Mouse (Mus musculus) cerebral cortex, adult 2 months (tissue): Measurements from ENCODE around the gene Itgb7.

Experiments used
- WGBS: fragments of 180-500 bp; shearing (Covaris S2); methylation state at CpG from one replicate; pipeline ENCODE4 v1.1.7; 2018; 5-methylcytosine and 5-hydroxymethylcytosine counted together

The Itgb7 gene

GRCm38 (mm10) chr15:102248812-102249191, 17.1 kb upstream of the Itgb7 start:
- WGBS, result 45% methylated on average over 3 of the region's 3 CpGs

DNA sequence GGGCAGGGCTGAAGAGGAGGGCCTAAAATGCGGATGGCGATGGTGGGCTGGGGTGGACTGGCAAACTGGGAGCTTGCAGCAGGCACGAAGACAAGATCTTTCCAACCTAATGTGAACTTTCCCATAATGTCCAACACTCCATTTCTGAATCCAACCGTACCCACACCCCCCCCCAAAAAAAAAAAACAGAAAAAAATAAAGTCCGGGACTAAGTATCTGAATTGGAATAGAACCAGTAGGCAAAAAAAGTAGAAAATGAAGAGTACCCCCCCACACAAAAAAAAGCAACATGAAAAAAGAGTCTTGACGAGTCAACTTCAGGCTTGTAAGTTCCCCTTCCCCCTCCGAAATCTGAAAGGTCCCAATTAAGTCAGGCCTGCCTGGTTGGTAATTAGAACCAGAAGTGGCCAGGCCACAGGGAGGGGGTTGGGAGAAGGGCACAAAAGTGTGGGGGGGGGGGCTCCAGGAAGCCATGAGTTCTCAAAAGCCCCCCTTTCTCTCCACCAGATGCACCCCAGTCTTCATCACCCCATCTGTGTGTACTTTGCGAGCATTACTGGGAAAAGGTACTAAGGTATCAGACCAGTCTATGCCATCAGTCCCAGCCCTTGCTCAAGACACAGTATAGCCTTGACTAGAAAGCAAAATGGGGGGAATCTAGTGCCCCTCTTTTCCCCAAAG, 16.5 kb upstream of the Itgb7 start:
- 26% methylated on average over 8 of the region's 8 CpGs for WGBS

DNA sequence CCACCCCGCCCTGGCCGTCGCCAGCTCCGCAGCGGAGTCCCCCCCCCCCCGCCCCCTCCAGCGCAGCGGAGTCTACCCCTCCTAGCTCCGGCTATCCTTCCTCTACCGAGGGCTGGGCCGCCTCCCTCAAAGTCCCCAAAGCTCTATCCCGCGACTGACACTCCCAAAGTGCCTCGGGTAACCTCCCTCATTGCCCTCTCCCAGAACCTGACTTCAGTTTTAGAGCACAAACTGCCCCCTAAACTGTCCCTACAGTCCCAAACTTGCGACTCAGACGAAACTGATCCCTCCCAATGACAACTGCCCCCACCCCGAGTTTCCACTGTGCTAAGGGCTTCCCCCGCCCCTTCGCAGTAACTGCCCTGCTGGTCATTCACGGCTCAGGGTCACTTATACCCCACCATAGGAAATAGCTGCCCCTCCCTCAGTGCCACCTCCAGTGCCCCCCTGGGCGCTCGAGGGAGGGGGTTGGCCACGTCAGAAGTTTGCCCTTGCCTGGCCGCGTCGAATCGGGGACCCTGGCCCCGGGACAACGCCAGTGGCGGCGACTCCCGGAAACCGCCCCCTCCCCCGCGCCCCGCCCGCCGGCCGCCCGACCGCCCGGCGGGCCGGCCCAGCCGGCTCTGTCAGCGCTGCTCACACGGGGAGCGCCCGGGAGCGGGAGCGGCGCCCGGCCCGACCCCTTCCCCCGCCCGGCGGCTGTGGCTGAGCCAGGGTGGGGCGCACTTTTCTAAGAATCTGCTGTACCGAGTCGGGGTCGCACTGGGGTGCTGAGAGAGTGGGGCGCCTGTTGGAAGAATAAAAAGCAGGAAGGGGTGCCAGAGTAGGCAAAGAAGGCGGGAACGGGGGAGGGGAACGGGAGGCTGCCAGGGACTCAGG, 15.7 kb upstream of the Itgb7 start:
- WGBS, result 1% methylated on average over 64 of the region's 65 CpGs

GRCm38 (mm10) chr15:102246866-102247251, 15.1 kb upstream of the Itgb7 start:
- under 1% methylated on average over 35 of the region's 35 CpGs for WGBS

GRCm38 (mm10) chr15:102245891-102246741, 14.4 kb upstream of the Itgb7 start:
- 2% methylated on average over 43 of the region's 44 CpGs for WGBS

- 19% methylated on average over 14 of the region's 14 CpGs for whole genome bisulfite sequencing
Observed at GRCm38 (mm10) chr15:102245461-102245881, 13.7 kb upstream of the Itgb7 start.

DNA sequence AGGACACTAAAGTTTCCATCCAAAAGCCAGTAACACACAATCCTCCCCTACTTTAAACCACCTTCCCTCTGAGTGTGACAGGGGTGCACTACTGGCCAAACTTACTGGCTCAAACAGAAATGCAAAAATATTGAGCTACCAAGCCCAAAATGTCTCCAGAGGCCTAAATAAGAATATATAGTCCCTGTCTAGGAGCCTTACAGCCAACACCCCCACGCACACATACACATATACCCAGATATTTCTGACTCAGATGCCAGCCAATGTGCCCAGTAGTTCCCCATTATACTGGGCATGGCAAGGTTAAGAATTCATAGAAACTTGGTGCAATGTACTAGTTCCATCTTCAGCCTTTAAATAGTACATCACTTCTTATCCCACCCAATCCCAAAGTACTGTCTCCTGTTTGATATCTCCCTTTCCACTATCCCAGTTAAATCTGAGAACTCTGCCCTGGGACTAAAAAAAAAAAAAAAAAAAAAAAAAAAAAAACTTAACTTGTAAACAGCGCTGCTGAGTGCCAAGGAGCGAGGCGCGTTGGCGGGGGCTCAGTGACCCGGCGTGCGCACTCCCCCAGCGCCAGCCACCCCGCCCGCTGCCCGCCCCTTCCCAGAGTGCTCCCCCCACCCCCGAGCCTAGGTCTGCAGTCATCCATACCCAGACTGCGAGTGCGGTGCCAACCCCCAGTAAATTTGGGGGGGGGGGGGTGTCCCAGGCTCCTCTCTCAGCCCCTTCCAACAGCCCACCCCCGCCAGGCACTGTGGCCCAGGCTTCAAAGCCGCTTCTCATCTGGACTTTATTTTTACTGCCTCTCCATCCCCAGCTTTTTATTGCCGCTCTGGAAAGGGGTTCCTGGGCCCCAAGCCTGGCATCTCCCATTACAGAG, 12.8 kb upstream of the Itgb7 start:
- 27% methylated on average over 19 of the region's 19 CpGs for WGBS

- 37% methylated on average over 22 of the region's 22 CpGs for WGBS
Observed at GRCm38 (mm10) chr15:102243229-102244190, 11.8 kb upstream of the Itgb7 start.

DNA sequence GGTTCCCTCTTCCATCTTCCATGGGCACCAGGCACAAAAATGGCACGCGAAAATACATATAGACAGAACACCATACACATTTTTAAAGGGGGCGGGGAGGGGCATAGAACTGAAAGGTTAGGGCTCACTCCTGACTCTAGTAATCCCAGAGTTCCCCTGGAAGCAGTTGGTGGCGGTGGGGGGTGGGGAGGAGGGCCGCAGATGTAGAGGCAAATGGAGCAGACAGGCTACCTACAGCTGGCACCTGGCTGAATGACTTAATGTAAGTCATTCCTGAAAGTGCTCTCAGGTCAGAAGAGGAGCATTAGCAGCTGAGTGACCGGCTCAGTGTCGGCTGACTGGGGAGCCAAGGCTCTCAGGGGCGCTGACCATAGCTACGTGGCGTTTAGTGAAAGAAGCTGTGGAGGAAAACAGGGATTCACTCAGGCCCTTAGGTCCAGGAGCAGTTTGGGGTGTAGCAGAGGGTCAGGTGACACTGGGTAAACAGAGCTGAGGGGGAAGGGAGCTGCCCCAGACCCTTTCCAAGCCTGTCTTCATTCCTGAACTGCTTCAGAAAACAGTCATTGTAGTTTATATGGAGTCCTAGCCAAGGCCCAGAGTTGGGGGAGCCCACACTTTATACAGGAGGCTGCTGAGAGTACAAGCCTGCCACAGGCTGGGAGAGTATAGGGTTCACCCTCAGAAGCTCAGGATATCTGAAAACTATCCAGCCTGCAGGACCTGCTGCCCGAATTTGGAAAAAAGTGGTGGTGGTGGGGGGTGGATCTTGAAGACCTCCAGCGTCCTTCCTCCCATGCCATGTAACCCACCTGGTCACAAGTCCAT, 10.9 kb upstream of the Itgb7 start:
- 78% methylated on average over 12 of the region's 12 CpGs for WGBS

DNA sequence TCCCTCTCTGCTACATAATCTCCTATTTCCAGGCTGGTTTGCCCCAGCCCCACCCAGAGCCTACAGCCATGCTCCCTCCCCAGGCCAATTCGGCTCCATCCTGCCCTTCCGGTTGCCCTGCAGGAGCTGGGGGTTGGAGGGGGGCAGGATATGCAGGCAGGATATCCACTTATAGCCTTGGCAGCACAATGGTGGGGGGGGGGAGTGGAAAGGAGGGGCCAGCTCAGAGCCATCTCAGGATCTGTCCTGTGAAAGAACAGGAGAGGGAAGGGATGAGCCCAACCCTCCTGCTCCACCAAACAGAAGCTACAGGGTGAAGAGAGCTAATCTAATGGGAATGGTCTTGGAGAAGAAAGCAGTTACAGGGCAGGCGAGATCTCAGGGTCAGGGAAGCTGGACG, 8.9 kb upstream of the Itgb7 start:
- WGBS, result 75% methylated on average over 4 of the region's 4 CpGs

DNA sequence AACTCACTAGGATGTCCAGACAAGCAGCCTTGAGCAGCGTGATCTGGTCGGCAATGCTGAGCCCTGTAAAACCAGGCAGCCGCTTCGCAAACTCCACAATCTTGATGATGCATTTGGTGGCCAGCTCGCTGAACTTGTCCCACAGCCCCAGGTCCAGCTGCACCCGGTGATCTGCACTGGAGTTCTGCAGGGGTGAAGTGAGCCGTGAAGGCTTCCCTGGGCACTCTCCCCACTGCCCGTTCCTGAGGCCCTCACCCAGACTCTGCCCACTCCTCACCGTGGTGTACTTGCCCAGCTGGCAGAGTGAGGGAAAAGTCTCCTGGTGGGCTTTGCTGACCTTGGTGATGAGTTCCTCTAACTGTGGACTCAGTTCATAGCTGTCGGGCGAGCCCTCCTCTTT, 8.1 kb upstream of the Itgb7 start:
- 88% methylated on average over 11 of the region's 11 CpGs for WGBS

DNA sequence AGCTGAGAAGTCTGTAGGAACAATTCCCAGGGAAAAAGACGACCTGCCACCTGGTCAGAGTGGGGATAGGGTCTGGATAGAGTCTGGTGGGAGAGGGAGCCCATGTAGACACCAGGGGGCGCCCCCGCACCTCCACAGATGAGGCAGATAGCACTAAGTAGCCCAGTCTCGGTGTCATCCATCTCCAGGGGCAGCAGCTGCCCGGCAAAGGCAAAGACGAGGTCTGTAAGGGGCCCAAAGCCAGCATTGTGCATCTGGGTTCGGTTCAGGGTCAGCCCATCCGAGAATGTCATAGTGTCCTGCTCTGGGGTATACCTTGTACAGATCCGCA, 7.5 kb upstream of the Itgb7 start:
- WGBS, result 21% methylated on average over 9 of the region's 9 CpGs

DNA sequence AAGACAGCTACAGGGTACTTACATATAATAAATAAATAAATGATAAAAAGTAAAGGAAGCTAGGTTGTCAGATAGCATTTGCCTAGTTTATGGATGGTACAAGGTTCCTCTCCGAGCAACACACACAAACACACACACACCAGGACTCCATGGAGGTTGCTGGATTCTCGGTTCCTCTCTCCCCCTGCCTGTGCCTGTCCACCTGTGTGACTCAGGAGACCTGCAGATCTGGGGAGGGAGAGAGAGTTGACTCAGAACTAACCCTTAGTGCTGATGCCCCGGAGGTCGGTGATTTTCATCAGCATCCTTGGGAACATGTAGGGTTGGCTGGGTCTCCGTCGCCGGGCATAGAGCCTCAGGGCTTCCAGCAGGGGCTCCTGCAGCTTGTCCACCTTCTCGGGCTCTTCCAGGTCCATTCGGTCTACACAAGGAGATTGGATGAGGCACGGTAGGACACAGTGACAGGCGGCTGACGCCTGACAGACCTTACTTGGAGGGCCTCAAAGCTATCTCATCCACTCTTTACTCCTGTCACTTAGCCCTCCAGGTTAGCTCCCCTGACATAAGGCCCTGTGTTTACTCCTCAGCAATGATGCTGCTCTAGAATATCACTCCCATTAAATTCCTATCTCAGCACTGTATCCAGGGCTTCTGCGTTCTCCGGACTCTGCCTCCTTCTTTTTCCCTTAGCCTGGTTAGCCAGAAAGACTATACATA, 7.0 kb upstream of the Itgb7 start:
- 93% methylated on average over 14 of the region's 14 CpGs for WGBS

DNA sequence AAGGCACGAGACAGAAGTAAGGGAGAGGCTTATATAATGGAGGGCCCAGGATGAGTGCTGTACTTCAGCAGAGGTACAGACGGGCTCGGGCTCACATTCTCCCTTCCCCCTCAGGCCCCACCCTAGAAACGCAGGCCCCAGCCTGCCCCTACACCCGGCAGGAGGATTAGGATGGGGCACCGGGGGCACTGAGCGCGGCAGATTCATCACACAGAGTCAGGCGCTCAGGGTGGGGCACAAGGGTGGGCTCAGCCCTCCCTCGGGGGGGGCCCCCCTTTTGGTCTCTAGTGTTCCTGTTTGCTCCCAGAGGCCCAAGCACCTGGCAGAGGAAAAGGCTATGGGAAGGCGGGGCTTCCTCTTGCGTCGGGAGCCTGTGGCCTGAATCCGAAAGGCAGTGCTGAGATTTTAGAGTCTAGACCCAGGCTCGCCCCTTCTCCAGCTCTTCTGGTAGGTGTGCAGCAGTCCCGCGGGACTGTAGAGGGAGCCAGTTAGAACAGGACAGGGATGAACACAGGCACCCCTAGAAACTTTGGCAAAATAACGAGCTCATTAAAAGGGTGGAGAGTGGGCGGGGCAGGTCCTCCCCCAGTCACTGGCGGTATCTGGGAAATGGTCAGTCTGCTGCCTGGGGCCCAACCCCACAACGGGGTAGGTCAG, 3.8 kb upstream of the Itgb7 start:
- WGBS, result 48% methylated on average over 21 of the region's 21 CpGs

DNA sequence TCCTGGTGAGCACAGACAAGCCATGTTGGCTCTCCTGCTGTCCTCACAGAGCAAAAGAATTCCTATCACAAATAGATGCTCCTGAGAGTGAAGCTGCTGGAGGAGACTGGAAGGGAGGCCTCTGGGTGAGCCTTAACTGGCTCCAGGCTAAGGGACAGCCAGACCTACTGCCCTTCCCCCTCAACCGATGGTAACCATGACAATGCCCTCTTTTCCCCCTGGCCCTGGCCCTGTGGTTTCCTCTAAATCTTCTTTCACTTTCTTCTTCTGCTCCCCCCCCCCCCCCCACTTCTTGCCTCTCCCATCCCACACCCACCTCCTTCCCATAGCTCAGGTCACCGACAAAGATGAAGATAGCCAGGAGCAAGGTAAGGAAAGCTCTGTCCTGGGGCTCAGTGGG, 2.2 kb upstream of the Itgb7 start:
- WGBS, result 52% methylated on average over 2 of the region's 2 CpGs

- WGBS, result 91% methylated on average over 7 of the region's 7 CpGs
Observed at GRCm38 (mm10) chr15:102232764-102233163, 1.0 kb upstream of the Itgb7 start.

- 81% methylated on average over 17 of the region's 17 CpGs for WGBS
Observed at GRCm38 (mm10) chr15:102230408-102231321, 1.1 kb downstream of the Itgb7 start.
